Mouse (Mus musculus) stomach, postnatal 0 days (tissue): Measurements from ENCODE around the gene Asb1. TPM values are rescaled to one million over a fixed set of nuclear protein-coding genes. Genes with fewer than 3 reads are reported as not detected.

Source experiments
- ATAC-seq: fragments of 200-750 bp; cut with Nextera tagmentation; 2 replicates; pipeline ENCODE4 v1.8.0; 2017; ENCODE audit not compliant: low FRiP score, low TSS enrichment
- DNase-seq: peaks from one replicate; pipeline ENCODE4 v3.0.0-alpha.2; 2016; ENCODE audit warnings: low spot score
- H3K27ac ChIP-seq: fragments of 300-500 bp; sonication (generic); replicated peaks from 2 replicates; pipeline ENCODE4 v1.5.1; 2014; ENCODE audit warnings: mild to moderate bottlenecking, control low read depth
- H3K27me3 ChIP-seq: fragments of 300-500 bp; sonication (generic); 2 replicates; pipeline ENCODE4 v1.6.1; 2014; ENCODE audit warnings: low read length; ENCODE audit not compliant: control insufficient read depth, insufficient read depth
- H3K36me3 ChIP-seq: fragments of 300-500 bp; sonication (generic); 2 replicates; pipeline ENCODE4 v1.6.1; 2014; ENCODE audit warnings: low read length, mixed read lengths; ENCODE audit not compliant: control insufficient read depth, insufficient read depth
- H3K4me1 ChIP-seq: fragments of 300-500 bp; sonication (generic); replicated peaks from 2 replicates; pipeline ENCODE4 v1.6.1; 2014; ENCODE audit warnings: antibody characterized with exemption; ENCODE audit not compliant: control insufficient read depth, insufficient read depth
- H3K4me2 ChIP-seq: fragments of 300-500 bp; sonication (generic); replicated peaks from 2 replicates; pipeline ENCODE4 v1.6.1; 2014; ENCODE audit warnings: low read depth, mild to moderate bottlenecking, control low read depth, moderate library complexity
- H3K4me3 ChIP-seq: fragments of 300-500 bp; sonication (generic); 2 replicates; pipeline ENCODE4 v1.5.1; 2014; ENCODE audit warnings: low read depth, low read length, control low read depth
- H3K9ac ChIP-seq: fragments of 300-500 bp; sonication (generic); 2 replicates; pipeline ENCODE4 v1.6.1; 2014; ENCODE audit warnings: mild to moderate bottlenecking, low read length, control low read depth, mixed read lengths
- H3K9me3 ChIP-seq: fragments of 300-500 bp; sonication (generic); 2 replicates; pipeline ENCODE4 v1.6.1; 2016; ENCODE audit warnings: low read length; ENCODE audit not compliant: control insufficient read depth
- CTCF ChIP-seq: IDR thresholded peaks from 2 replicates; pipeline ENCODE4 v1.5.1; 2016; ENCODE audit warnings: antibody characterized with exemption, low read depth, mild to moderate bottlenecking, moderate library complexity
- EP300 ChIP-seq: optimal IDR thresholded peaks from 2 replicates; pipeline ENCODE3; 2016; ENCODE audit warnings: antibody characterized with exemption
- WGBS: fragments of 180-500 bp; shearing (Covaris S2); extraction: QIAGEN DNeasy Blood & Tissue Kit; methylation state at CpG from one replicate; pipeline ENCODE4 v1.1.7; 2014; 5-methylcytosine and 5-hydroxymethylcytosine counted together
- polyA plus RNA-seq: library from polyadenylated mRNA; unstranded; fragments of >200 nt; fragmentation: Nextera tagmentation; extraction: Ambion mirVana; gene quantifications from 2 replicates; pipeline ENCODE4 v1.2.1, GENCODE M21; 2015

The Asb1 gene
- polyA plus RNA-seq, 1 experiment from 2014 or later = 1.6 TPM

DNA sequence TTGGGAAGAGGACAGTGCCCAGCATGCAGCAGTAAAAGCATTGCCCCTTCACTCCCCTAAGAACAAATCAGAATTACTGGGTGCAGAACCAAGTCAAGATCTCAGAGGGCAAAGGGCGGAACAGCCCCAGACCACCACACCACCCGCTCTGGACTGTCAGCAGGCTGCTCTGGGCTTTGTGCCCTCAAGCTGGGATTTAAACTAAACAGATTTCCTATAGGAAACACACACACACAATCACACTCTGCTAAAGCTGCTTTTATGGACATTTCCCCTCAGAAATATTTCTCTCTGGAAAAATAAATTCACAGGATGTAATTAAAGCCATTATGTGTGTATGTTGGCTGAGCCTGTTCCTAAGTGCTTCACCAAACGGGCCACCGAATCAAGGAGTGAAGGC lies 8.1 kb upstream of the Asb1 start:
- no peak overlapping the region for H3K4me3 ChIP-seq
- no peak overlapping the region for H3K4me2 ChIP-seq
- H3K27ac ChIP-seq = no peak overlapping the region
- 0 out of 2 replicates have a peak, but pooled peaks cover 5% of the 10 kb centered on the region for H3K36me3 ChIP-seq
- DNase-seq = no peak
- no peaks in the 10 kb centered on the region for H3K9me3 ChIP-seq
- H3K4me1 ChIP-seq = no peaks in the 10 kb centered on the region
- H3K27me3 ChIP-seq = no peaks in the 10 kb centered on the region
- no peak for TF ChIP-seq EP300
- no peak for TF ChIP-seq CTCF
- WGBS = 66% methylated on average over 4 of the region's 4 CpGs
- ATAC-seq = no peak
- H3K9ac ChIP-seq = no peak overlapping the region

DNA sequence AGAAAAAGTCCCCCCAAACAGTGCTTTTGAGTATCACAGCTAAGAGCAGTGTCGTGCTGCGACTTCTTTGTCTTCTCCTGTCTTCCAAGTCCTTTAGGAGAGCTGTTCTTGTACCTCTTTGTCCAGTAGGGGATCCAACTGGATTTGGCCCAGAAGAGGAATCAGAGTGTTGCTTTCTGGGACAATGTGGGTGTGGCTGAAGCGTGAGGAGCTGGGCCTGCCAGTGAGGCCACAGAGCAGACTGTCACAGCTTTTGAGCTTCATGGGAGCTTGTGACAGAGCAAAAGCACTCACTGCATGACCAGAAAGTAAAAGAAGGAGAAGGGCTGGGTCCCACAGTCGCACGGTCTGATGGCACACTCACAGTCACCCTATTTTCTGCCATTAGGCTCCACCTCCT lies 7.5 kb upstream of the Asb1 start:
- TF ChIP-seq EP300 (no peak), CTCF (peak; percentile 31)
- ATAC-seq = 0 out of 2 replicates have a peak, but pooled peaks have one; percentile 13
- Histone ChIP-seq H3K9ac (no peak overlapping the region), H3K27me3 (no peaks in the 10 kb centered on the region), H3K4me2 (no peak overlapping the region), H3K36me3 (0 out of 2 replicates have a peak, but pooled peaks cover 2% of the 10 kb centered on the region), H3K27ac (no peak overlapping the region), H3K4me1 (no peaks in the 10 kb centered on the region), H3K4me3 (no peak overlapping the region), H3K9me3 (no peaks in the 10 kb centered on the region)
- no peak for DNase-seq
- WGBS = 75% methylated on average over 5 of the region's 5 CpGs

DNA sequence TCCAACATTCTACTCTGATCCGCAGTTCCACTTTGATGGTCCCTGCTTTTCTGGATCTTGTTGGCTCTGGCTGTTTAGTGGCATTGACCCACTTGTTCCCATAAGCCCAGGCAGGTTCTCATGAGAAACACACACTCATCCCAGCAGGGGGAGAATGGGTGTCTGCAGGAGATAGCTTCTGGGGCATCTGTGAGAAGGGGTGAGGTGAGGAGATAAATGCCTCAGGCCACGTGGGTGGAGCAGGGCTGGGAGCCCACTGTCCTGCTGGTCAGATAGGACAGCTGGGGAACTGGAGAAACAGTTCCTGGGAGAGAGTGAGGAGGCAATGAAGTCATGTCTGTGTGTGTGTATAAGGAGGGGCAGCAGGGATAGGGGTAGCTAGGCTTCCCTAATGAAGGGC lies 6.9 kb upstream of the Asb1 start:
- 0 out of 2 replicates have a peak, but pooled peaks have one; percentile 33 for ATAC-seq
- no peak for TF ChIP-seq CTCF
- TF ChIP-seq EP300 = no peak
- no peaks in the 10 kb centered on the region for H3K36me3 ChIP-seq
- H3K9ac ChIP-seq = no peak overlapping the region
- no peaks in the 10 kb centered on the region for H3K9me3 ChIP-seq
- no peak overlapping the region for H3K4me3 ChIP-seq
- no peak for DNase-seq
- 42% methylated on average over 2 of the region's 2 CpGs for WGBS
- no peaks in the 10 kb centered on the region for H3K4me1 ChIP-seq
- H3K27me3 ChIP-seq = no peaks in the 10 kb centered on the region
- no peak overlapping the region for H3K27ac ChIP-seq
- H3K4me2 ChIP-seq = no peak overlapping the region

DNA sequence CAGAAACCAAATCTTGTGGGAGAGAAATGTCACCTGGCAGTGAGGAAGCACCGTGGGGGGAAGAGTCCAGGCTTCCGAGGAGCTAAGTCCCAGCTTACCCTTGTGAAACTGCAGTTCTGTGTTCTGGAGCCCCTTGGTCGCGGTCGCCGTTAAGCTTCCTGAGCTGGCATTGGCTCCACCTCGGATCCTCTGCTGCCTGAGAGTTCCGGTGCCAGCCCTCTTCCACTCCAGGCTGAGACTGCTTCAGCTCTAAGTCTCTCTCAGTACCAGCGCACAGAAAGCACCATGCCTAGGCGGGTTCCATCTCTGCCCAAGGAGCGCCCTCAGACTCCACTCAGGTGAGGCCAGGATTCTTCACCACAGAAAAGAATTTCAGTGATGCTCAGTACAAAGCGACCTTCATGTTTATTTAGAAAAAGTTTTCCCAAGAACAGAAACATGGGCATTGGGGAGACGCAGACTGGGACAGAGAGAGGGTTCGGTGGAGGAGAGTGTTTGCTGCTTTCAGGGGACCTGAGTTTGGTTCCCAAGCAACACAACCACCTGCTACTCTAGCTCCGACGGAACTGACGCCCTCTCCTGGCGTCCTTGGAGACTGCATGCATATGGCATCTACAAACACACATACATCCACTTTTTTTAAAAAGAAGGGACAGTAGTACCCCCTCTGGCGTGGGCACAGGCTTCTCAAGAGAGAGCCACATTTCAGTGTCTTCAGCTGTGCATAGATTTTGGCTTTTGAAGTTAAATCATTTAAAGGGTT lies 6.2 kb upstream of the Asb1 start:
- Histone ChIP-seq H3K4me3 (no peak overlapping the region), H3K9me3 (no peaks in the 10 kb centered on the region), H3K36me3 (no peaks in the 10 kb centered on the region), H3K4me1 (no peaks in the 10 kb centered on the region), H3K27me3 (no peaks in the 10 kb centered on the region), H3K4me2 (no peak overlapping the region), H3K9ac (no peak overlapping the region), H3K27ac (no peak overlapping the region)
- TF ChIP-seq CTCF = peak; percentile 34; the same call in 1 of the 2 replicates
- TF ChIP-seq EP300 = no peak
- DNase-seq (no peak), ATAC-seq (no peak)
- 75% methylated on average over 19 of the region's 19 CpGs for WGBS

DNA sequence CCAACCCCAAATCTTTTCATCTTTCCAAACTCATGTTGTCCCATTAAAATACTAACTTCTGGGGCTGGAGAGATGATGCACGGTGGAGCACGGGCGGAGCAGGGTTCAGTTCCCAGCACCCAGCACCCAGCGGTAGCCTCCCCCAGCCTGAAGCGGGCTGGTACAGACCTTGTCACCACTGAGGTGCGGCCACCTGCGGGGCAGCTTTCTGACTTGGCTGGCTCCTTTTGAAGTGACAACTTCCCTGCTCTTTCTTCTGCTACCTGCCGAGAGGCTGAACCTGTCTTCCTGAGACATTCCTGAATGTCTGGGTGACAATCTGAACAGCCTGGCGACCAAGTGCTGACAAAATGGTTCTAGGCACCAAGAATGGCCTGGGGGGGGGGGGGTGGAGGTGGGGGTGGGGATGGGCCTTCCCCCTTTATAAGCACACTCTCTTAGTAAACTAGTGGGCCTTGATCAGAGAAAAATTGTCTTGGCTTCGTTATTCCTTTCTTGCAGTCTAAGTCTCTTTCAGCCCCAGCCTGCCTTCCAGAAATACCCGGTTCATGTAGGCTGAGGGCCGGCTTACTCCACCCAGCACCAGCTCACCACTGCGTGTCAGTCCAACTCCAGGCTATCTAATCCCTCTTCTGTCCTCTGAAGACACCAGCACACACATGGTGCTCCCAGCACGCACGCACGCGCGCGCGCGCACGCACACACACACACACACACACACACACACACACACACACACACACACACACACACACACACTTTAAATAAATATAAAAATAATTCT lies 2.4 kb upstream of the Asb1 start:
- Histone ChIP-seq H3K27ac (no peak overlapping the region), H3K9ac (no peak overlapping the region), H3K4me1 (0 out of 2 replicates have a peak, but pooled peaks cover 2% of the 10 kb centered on the region), H3K9me3 (no peaks in the 10 kb centered on the region), H3K4me2 (no peak overlapping the region), H3K27me3 (no peaks in the 10 kb centered on the region), H3K4me3 (no peak overlapping the region), H3K36me3 (no peaks in the 10 kb centered on the region)
- DNase-seq (no peak), ATAC-seq (no peak)
- TF ChIP-seq CTCF = no peak
- no peak for TF ChIP-seq EP300
- 36% methylated on average over 22 of the region's 22 CpGs for WGBS

DNA sequence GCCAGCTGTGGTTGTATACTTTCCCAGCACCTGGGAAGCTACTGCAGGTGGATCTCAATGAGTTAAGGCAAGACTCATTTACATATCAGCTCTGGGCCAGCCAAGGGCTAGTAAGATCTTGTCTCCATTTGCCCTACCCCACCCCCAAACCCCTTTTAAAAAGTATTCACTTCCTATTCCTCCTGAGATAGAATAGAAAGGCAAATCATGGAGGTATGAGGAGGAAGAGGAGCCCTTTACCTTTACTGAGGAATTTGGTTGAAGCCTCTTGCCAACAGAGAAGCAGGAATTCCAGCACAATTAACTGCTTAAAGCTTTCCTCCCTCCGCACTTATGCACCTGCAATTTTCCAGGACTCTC lies 1.8 kb upstream of the Asb1 start:
- TF ChIP-seq EP300 = no peak
- TF ChIP-seq CTCF = no peak
- Histone ChIP-seq H3K4me3 (no peak overlapping the region), H3K4me1 (0 out of 2 replicates have a peak, but pooled peaks cover 2% of the 10 kb centered on the region), H3K9me3 (no peaks in the 10 kb centered on the region), H3K27me3 (no peaks in the 10 kb centered on the region), H3K4me2 (no peak overlapping the region), H3K9ac (no peak overlapping the region), H3K36me3 (no peaks in the 10 kb centered on the region), H3K27ac (no peak overlapping the region)
- ATAC-seq (no peak), DNase-seq (no peak)
- 61% methylated on average over 1 of the region's 1 CpGs for WGBS
